Mouse (Mus musculus): ENCODE measurements around the gene Kif17.
"Not testable (repeated sequence)": the region's sequence is repeated elsewhere in the genome, so short reads cannot be mapped to it uniquely, and the experiment has no call there.

The Kif17 gene

GRCm38 (mm10) chr4:138313795-138314194 lies 63.6 kb downstream of the Kif17 start:
- DNase-seq (ENCODE audit: low spot score) = no peak

GRCm38 (mm10) chr4:138315781-138316180 lies 65.5 kb downstream of the Kif17 start:
- no peak for DNase-seq (ENCODE audit: low spot score)

DNA sequence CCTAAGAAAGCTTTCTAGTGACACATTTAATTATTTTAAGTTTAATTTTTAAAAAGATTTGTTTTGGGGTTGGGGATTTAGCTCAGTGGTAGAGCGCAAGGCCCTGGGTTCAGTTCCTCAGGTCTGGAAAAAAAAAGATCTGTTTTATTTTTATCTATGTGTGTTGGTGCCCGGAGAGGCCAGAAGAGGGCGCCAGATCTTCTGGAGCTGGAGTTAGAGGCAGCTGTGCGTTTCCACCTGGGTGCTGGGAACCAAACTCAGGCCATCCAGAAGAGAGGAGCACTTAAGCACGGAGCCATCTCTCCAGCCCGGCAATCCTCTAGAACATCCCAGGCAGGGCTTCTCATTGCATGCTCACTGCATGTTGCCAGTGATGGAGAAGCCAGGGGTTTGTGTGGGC lies 66.1 kb downstream of the Kif17 start:
- no peak for DNase-seq (ENCODE audit: low spot score)

- no peak for DNase-seq (ENCODE audit: low spot score)
Measured at GRCm38 (mm10) chr4:138318509-138319266, 68.5 kb downstream of the Kif17 start.

DNA sequence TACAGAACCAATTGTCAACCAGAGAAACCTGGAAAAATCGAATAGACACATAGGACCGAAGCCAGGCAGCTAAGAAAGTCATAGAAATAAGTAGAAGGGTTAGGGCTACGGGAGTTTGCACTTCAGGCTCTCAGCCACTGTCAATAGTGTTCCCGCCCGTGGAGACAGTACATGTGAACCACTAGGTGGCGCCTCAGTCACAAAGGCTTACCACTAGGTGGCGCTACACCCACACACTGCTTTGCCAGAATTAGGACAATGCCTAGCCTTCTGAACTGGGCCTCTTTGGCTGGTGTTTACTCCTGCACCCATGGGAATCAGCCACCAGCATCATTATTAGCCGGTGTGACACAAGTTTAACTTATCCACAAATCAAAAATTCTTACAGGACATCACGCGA lies 69.3 kb downstream of the Kif17 start:
- DNase-seq (ENCODE audit: low spot score) = peak; percentile 43

DNA sequence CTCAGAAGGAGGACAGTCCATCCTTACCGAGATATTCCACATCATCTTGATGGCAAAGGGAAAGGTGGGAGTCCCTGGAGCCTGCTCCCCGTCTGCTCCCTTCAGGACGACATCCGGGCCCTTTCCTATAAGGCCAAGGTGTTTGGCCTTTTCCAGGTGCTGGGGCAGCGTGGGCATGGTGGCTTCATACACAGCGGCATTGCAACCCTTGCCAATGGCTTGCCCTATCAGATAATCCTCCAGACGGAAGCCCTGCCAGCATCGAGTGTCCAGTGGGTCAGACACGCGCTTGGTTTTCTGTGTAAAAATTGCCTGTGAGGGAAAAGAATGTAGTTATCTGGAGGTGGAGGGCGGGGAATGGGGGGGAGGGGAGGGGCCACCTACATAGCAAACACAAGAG lies 70.5 kb downstream of the Kif17 start:
- DNase-seq (ENCODE audit: low spot score) = no peak

DNA sequence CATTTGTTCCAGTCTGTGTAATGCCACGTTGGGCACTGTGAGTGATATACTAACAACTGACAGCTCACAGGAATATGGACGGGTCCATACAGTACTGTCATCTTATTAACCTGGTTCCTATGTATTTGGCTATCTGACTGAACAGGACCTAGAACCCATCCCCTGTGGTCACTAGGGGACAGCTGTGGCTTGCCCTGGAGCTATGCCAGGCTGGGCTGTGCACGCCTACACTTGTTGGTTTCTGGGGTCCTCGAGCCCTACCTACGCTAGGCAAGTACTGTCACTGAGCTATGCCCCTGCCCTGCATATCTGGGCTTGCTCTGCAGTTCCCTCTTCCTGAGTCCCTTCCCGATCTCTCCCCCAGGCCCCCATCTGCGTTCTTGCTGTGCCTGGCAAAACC lies 71.3 kb downstream of the Kif17 start:
- no peak for DNase-seq (ENCODE audit: low spot score)

DNA sequence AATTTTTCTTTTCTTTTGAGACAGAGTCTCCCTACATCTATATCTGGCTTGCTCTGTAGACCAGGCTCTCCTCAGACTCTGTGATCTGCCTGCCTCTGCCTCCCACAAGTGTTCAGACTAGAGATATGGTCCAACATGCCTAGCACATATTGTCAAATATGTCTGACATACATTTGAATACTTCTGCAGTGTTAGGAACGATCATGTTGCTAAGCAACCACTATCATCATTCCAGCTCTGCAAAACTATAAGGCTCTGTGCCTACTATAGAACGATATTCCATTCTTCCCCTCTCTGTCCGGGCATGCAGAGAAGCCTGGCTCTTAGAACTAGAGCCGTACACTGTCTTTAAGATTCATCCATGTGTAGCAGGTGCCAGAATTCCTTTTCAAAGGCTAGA lies 72.5 kb downstream of the Kif17 start:
- no peak for DNase-seq (ENCODE audit: low spot score)

GRCm38 (mm10) chr4:138323753-138324152 lies 73.5 kb downstream of the Kif17 start:
- no peak for DNase-seq (ENCODE audit: low spot score)

DNA sequence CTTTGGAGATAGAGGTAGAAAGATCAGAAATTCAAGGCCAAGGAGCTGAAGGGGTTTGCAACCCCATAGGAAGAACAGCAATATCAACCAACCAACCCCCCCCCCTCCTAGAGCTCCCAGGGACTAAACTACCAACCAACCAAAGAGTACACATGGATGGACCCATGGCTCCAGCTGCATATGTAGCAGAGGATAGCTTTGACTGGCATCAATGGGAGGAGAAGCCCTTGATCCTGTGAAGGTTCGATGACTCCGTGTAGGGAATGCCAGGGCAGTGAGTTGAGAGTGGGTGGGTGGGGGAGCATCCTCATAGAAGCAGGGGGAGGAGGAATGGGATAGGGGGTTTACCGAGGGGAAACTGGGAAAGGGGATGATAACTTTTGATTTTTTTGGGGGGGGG lies 74.2 kb downstream of the Kif17 start:
- DNase-seq (ENCODE audit: low spot score) = no peak

GRCm38 (mm10) chr4:138325466-138326076 lies 75.3 kb downstream of the Kif17 start:
- peak; percentile 92 for DNase-seq (ENCODE audit: low spot score)

DNA sequence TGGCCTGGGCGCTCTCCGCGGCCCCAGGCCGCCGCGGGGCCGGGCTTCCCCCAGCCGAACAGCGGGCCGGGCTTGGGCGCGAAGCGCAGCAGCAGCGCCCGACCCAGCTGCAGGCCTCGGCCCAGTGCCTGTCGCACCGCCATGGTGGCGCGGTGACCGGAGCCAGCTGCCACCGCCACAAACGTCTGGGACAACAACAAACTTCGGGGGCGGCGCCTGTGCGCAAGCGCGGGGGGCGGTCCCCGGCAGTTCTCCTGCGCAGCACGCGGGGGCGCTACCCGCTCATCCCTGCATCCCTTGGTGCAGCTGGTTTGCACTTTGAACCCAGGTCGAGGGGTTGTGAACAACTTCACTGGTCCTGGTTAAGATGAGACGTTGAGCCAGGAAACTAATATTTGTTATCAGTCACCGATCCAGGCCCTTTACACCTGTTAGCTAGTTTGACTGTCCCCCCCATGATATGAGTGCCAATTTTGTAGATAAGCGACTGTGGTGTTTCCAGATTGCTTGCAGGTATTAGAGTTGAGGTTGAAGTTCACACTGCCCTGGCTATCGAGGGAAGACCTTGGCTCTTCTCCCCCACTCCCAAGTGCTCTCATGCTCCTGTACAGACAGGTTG lies 76.0 kb downstream of the Kif17 start, which contains the start of gene Pink1:
Gene Pink1, minus strand, starts transcription at position 231 of the 619 bp plus-strand sequence.
- peak; percentile 88 for DNase-seq (ENCODE audit: low spot score)

DNA sequence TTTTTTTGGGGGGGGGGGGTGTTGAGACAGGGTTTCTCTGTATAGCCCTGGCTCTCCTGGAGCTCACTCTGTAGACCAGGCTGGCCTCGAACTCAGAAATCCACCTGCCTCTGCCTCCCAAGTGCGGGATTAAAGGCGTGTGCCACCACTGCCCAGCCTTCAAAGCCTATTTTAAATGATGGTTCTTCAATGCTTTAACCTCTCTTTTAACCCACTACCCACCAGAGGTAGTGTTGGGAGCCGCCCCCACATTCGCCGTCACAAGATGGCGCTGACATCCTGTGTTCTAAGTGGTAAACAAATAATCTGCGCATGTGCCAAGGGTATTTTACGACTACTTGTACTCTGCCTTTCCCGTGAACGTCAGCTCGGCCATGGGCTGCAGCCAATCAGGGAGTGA lies 76.9 kb downstream of the Kif17 start:
- DNase-seq (ENCODE audit: low spot score) = not testable (repeated sequence)

- DNase-seq (ENCODE audit: low spot score) = no peak
Measured at GRCm38 (mm10) chr4:138327891-138328470, 77.7 kb downstream of the Kif17 start.

- no peak for DNase-seq (ENCODE audit: low spot score)
Measured at GRCm38 (mm10) chr4:138330264-138330671, 80.0 kb downstream of the Kif17 start.

- DNase-seq (ENCODE audit: low spot score) = no peak
Measured at GRCm38 (mm10) chr4:138331647-138332046, 81.4 kb downstream of the Kif17 start.

GRCm38 (mm10) chr4:138333135-138333534 lies 82.9 kb downstream of the Kif17 start:
- DNase-seq (ENCODE audit: low spot score) = no peak

- no peak for DNase-seq (ENCODE audit: low spot score)
Measured at GRCm38 (mm10) chr4:138335036-138335435, 84.8 kb downstream of the Kif17 start.

GRCm38 (mm10) chr4:138335648-138336047 lies 85.4 kb downstream of the Kif17 start:
- DNase-seq (ENCODE audit: low spot score) = no peak

DNA sequence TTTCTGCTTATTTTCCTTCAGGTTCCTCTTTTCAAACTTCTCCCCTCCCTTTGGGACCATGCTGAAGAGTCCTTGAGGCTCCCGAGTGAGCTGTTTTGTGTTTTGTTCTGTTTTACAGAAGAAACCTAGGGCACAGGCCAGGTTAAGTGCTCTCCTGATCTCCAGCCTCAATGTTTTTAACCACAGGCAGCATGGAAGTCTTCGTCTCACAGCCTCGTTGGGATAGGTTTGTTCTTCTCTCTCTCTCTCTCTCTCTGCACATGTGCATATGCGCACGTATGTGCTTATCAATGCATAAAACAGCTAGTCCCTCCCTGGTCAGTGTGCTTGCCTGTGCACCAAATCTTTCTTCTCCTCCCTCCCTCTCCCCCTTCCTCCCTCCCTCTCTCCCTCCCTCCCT lies 86.6 kb downstream of the Kif17 start:
- no peak for DNase-seq (ENCODE audit: low spot score)

- DNase-seq (ENCODE audit: low spot score) = no peak
Measured at GRCm38 (mm10) chr4:138337341-138337740, 87.1 kb downstream of the Kif17 start.

- DNase-seq (ENCODE audit: low spot score) = no peak
Measured at GRCm38 (mm10) chr4:138339963-138340362, 89.7 kb downstream of the Kif17 start.

DNA sequence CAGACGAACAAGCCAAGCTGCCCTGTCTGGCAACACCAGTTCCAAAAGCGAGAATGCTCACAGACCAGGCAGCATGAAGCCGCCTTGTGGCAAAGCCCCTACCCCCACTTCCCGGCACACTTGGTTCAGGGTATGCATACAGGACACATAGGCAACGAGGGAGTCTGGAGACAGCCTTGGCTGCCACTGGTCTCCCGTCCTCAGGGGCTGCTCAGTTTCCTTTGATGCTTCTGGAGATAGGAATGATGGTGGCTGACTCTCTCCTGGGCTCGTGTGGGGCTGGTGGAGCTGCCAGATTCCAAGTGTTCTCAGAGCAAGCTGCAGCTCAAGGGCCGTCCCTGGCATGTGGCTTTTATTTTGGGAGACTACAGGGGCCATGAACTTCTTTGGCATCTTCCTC lies 91.2 kb downstream of the Kif17 start:
- DNase-seq (ENCODE audit: low spot score) = no peak
